8 mouse cellular contexts compared by ENCODE assay signal in the genomic region with DNA sequence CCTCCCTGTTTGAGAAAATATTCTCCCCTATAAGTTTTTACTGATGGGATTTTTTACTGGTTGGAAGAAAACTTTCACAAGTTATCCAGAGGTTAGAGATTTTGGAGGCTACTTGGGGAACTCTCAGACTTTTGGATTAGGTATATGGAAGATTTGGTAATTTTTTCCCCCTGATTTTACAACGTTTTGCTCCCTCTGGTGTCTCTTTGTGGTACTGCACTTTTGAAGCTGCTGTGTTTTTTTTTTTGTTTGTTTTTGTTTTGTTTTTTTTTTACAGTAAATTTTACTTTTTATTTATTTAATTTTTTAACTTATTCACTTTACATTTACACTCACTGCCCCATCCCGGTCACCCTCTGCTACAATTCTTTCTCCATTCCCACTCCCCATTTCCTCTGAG. TPM values are rescaled to one million over a fixed set of nuclear protein-coding genes. Genes with fewer than 3 reads are reported as not detected.
DNase-seq lines count a peak whose midpoint lies in the region.

No protein-coding gene starts in this region.

- peak; percentile 11 for DNase-seq in cerebellum, adult 8-10 months
- no peak for DNase-seq in cerebellum, adult 9-10 months
- peak; percentile 6 for DNase-seq in kidney, adult 9 months
- no peak for DNase-seq in kidney, adult 18-20 months
- peak; percentile 17 for DNase-seq in thymus, postnatal 0 days (ENCODE audit: low spot score)
- DNase-seq in thymus, postnatal 36 days: no peak
- DNase-seq in thymus, postnatal 25 days: peak; percentile 3
- no peak for DNase-seq in right cerebral cortex, adult 18-20 months

RNA-seq across cellular contexts. Expression of a gene that starts 26.8 kb away (rescaled TPM):
- 1.9 and 3.0 TPM in 2 replicates for polyA plus RNA-seq in thymus, postnatal 0 days (2015; fragmentation: Nextera tagmentation; extraction: Ambion mirVana)

Comparison
In these comparisons a context has a peak if more than half of its experiments do, and no peak if none do; other contexts are left out.
1. DNase-seq: peak in cerebellum, adult 8-10 months (single experiment), kidney, adult 9 months (single experiment), thymus, postnatal 0 days (single experiment) and thymus, postnatal 25 days (single experiment); none in cerebellum, adult 9-10 months (single experiment), kidney, adult 18-20 months (single experiment), thymus, postnatal 36 days (0 of 2) and right cerebral cortex, adult 18-20 months (single experiment).